Mouse (Mus musculus) spleen, adult 2 months (tissue): ENCODE data around the gene Slco2a1. TPM values are rescaled to one million over a fixed set of nuclear protein-coding genes. Genes with fewer than 3 reads are reported as not detected.
"Not testable (repeated sequence)": the region's sequence is repeated elsewhere in the genome, so short reads cannot be mapped to it uniquely, and the experiment has no call there.

ENCODE experiments used
- DNase-seq, 2 experiments: peaks; one replicate each; pipeline versions ENCODE4 v3.0.0 to v3.0.0-alpha.2; 2012 to 2021; ENCODE audit warnings: low spot score in 2 of 2, low read depth in 1 of 2
- H3K27ac ChIP-seq: fragments of 200-500 bp; 2 replicates; pipeline ENCODE4 v1.5.1; 2012; ENCODE audit warnings: low read length, inconsistent platforms; ENCODE audit not compliant: insufficient read depth
- H3K27me3 ChIP-seq: fragments of 200-500 bp; 2 replicates; pipeline ENCODE4 v1.6.1; 2012; ENCODE audit warnings: mild to moderate bottlenecking, moderate library complexity, low read length, inconsistent platforms; ENCODE audit not compliant: control insufficient read depth, insufficient read depth
- H3K36me3 ChIP-seq: fragments of 200-500 bp; 2 replicates; pipeline ENCODE4 v1.6.1; 2012; ENCODE audit warnings: mild to moderate bottlenecking, low read length, inconsistent platforms; ENCODE audit not compliant: control insufficient read depth, insufficient read depth
- H3K4me1 ChIP-seq: fragments of 200-500 bp; 2 replicates; pipeline ENCODE4 v1.6.1; 2011; ENCODE audit warnings: inconsistent platforms; ENCODE audit not compliant: control insufficient read depth, insufficient read depth, insufficient read length
- H3K4me3 ChIP-seq: fragments of 200-500 bp; 2 replicates; pipeline ENCODE4 v1.5.1; 2011; ENCODE audit warnings: mild to moderate bottlenecking, inconsistent platforms; ENCODE audit not compliant: insufficient read depth, insufficient read length; ENCODE audit errors: extremely low read depth
- CTCF ChIP-seq: fragments of 200-500 bp; IDR thresholded peaks from 2 replicates; pipeline ENCODE4 v1.5.1; 2011; ENCODE audit warnings: mild to moderate bottlenecking, inconsistent platforms; ENCODE audit not compliant: insufficient read depth, insufficient read length, insufficient replicate concordance; ENCODE audit errors: extremely low read depth
- POLR2A ChIP-seq: fragments of 200-500 bp; IDR thresholded peaks from 2 replicates; pipeline ENCODE4 v1.6.1; 2011; ENCODE audit warnings: low read depth, low read length, inconsistent platforms
- WGBS: fragments of 180-500 bp; shearing (Covaris S2); methylation state at CpG from one replicate; pipeline ENCODE4 v1.1.7; 2018; 5-methylcytosine and 5-hydroxymethylcytosine counted together
- polyA plus RNA-seq: library from polyadenylated mRNA; depleted of rRNA; stranded (reverse); fragments of >200 nt; gene quantifications from 2 replicates; pipeline ENCODE4 v1.2.3, GENCODE M21; 2012

Gene Slco2a1
- polyA plus RNA-seq, 1 experiment: 57.0 TPM

GRCm38 (mm10) chr9:103091039-103091883, 102.7 kb downstream of the Slco2a1 start:
- Histone ChIP-seq H3K4me3 (no peak overlapping the region), H3K27me3 (no peaks in the 10 kb centered on the region), H3K4me1 (no peaks in the 10 kb centered on the region; the same call in 1 of the 2 replicates), H3K36me3 (no peaks in the 10 kb centered on the region), H3K27ac (no peak overlapping the region)
- no peak for DNase-seq
- WGBS: 69% methylated on average over 16 of the region's 16 CpGs
- TF ChIP-seq CTCF (no peak), POLR2A (no peak)

GRCm38 (mm10) chr9:103092248-103092647, 103.7 kb downstream of the Slco2a1 start:
- Histone ChIP-seq H3K27ac (no peak overlapping the region), H3K4me3 (peak overlapping the region; percentile 45; the same call in 1 of the 2 replicates), H3K4me1 (no peaks in the 10 kb centered on the region; the same call in 1 of the 2 replicates), H3K27me3 (no peaks in the 10 kb centered on the region), H3K36me3 (no peaks in the 10 kb centered on the region)
- DNase-seq: peak; percentile 46 to 50
- WGBS: 1% methylated on average over 19 of the region's 19 CpGs
- TF ChIP-seq CTCF: peak; percentile 96
- no peak for TF ChIP-seq POLR2A

- TF ChIP-seq CTCF (no peak), POLR2A (no peak)
- WGBS: 70% methylated on average over 3 of the region's 3 CpGs
- H3K4me1 ChIP-seq: no peaks in the 10 kb centered on the region; the same call in 1 of the 2 replicates
Observed at GRCm38 (mm10) chr9:103093681-103094080, 105.2 kb downstream of the Slco2a1 start.

GRCm38 (mm10) chr9:103108341-103108798, 119.9 kb downstream of the Slco2a1 start:
- not testable (repeated sequence) for H3K27me3 ChIP-seq, H3K36me3 ChIP-seq, H3K4me1 ChIP-seq
- WGBS: 19% methylated on average over 9 of the region's 14 CpGs
- peak in 1 of 2 experiments; percentile 75 for DNase-seq
- H3K4me3 ChIP-seq: peak overlapping the region; percentile 52
- H3K27ac ChIP-seq: peak overlapping the region; percentile 87; the same call in 1 of the 2 replicates

More at GRCm38 (mm10) chr9:103093681-103094080, 105.2 kb downstream of the Slco2a1 start:
- Histone ChIP-seq H3K36me3 (no peaks in the 10 kb centered on the region), H3K4me3 (no peak overlapping the region), H3K27me3 (no peaks in the 10 kb centered on the region), H3K27ac (no peak overlapping the region)
- no peak for DNase-seq

GRCm38 (mm10) chr9:103108943-103109670, 120.6 kb downstream of the Slco2a1 start:
- H3K27ac ChIP-seq: peak overlapping the region; percentile 87
- WGBS: 20% methylated on average over 18 of the region's 18 CpGs

GRCm38 (mm10) chr9:103109911-103110310, 121.4 kb downstream of the Slco2a1 start:
- H3K4me1 ChIP-seq: peaks cover 10% of the 10 kb centered on the region; the same call in 1 of the 2 replicates
- H3K36me3 ChIP-seq: no peaks in the 10 kb centered on the region
- no peak overlapping the region for H3K4me3 ChIP-seq
- WGBS: 40% methylated on average over 2 of the region's 2 CpGs
- peaks cover 8% of the 10 kb centered on the region; the same call in 1 of the 2 replicates for H3K27me3 ChIP-seq
- TF ChIP-seq CTCF (no peak), POLR2A (no peak)
- no peak overlapping the region for H3K27ac ChIP-seq
- no peak for DNase-seq

More at GRCm38 (mm10) chr9:103108943-103109670, 120.6 kb downstream of the Slco2a1 start:
- peaks cover 10% of the 10 kb centered on the region; the same call in 1 of the 2 replicates for H3K4me1 ChIP-seq
- no peak for DNase-seq
- H3K27me3 ChIP-seq: peaks cover 8% of the 10 kb centered on the region; the same call in 1 of the 2 replicates
- no peaks in the 10 kb centered on the region for H3K36me3 ChIP-seq
- peak overlapping the region; percentile 64 for H3K4me3 ChIP-seq
- TF ChIP-seq POLR2A (no peak; the same call in 1 of the 2 replicates), CTCF (no peak)
